Mouse (Mus musculus): ENCODE results near the gene Dact3. TPM values are rescaled to one million over a fixed set of nuclear protein-coding genes. Genes with fewer than 3 reads are reported as not detected.
A peak's percentile ranks its signal among the peaks of the same experiment; 100 is the strongest.

The Dact3 gene
- total RNA-seq, 1 experiment = 4.5 TPM

GRCm38 (mm10) chr7:16932704-16933577 lies 57.8 kb downstream of the Dact3 start:
- Histone ChIP-seq H3K9me3 (ENCODE audit: control insufficient read depth, insufficient read depth, low read depth, low read length) (no peaks in the 10 kb centered on the region), H3K9ac (ENCODE audit: insufficient read depth, low read depth, low read length, poor library complexity, severe bottlenecking) (no peak overlapping the region), H3K36me3 (ENCODE audit: control insufficient read depth, insufficient read depth, low read length, poor library complexity, severe bottlenecking) (no peaks in the 10 kb centered on the region), H3K27ac (ENCODE audit: insufficient read depth, low read depth, low read length, poor library complexity, severe bottlenecking) (no peak overlapping the region), H3K4me1 (ENCODE audit: control insufficient read depth in 2 of 2, insufficient read depth in 2 of 2, low read length in 2 of 2, poor library complexity in 1 of 2) (peaks cover 0 to 6% of the 10 kb centered on the region in 2 experiments; a peak in 2 of 4 replicates), H3K4me3 (ENCODE audit: insufficient read depth in 1 of 2, low read depth in 1 of 2, low read length in 2 of 2, poor library complexity in 1 of 2, severe bottlenecking in 1 of 2) (no peak overlapping the region)
- TF ChIP-seq ZNF384 (IDR thresholded peaks at IDR 0.05; ENCODE audit: low read depth, low read length) (no peak), MAFK (IDR thresholded peaks at IDR 0.05; ENCODE audit: insufficient read depth, low read depth, low read length) (no peak), ZC3H11A (IDR thresholded peaks at IDR 0.05; ENCODE audit: borderline replicate concordance, low read depth, low read length) (no peak), CHD2 (IDR thresholded peaks at IDR 0.05; ENCODE audit: low read depth, low read length) (no peak), HCFC1 (IDR thresholded peaks at IDR 0.05; ENCODE audit: borderline replicate concordance, insufficient read depth, low read length) (no peak)
- in situ Hi-C loops (cut with MboI; ENCODE audit: low sequenced_read_pairs in 2 of 2, unreplicated experiment in 2 of 2) = loop anchor here in 1 of 2 experiments (5.0 kb wide), 2 partner anchors 64 to 134 kb away; no protein-coding TSS in a partner anchor
- peak; percentile 74 for DNase-seq (ENCODE audit: low read depth, low spot score)

Other genes starting within 250 kb of the Dact3 start
- gene Ceacam15, start 199.6 kb upstream of the Dact3 start, total RNA-seq (2012; rRNA removed) = not detected in 2 replicates
- 0.22 TPM in 1 of 2 replicates, not detected in the other for gene Ceacam9, start 153.4 kb upstream of the Dact3 start, total RNA-seq (2012; rRNA removed)
- gene Ap2s1, start 136.9 kb upstream of the Dact3 start, total RNA-seq (2012; rRNA removed) = 188 and 227 TPM in 2 replicates
- gene Slc1a5, start 94.0 kb upstream of the Dact3 start, total RNA-seq (2012; rRNA removed) = 72.0 and 156 TPM in 2 replicates
- 76.0 and 105 TPM in 2 replicates for gene Strn4, start 59.4 kb upstream of the Dact3 start, total RNA-seq (2012; rRNA removed)
- gene Fkrp, start 58.6 kb upstream of the Dact3 start, total RNA-seq (2012; rRNA removed) = 12.8 and 18.5 TPM in 2 replicates
- gene Prkd2, start 32.4 kb upstream of the Dact3 start, total RNA-seq (2012; rRNA removed) = 5.7 and 6.9 TPM in 2 replicates
- 0.79 and 1.0 TPM in 2 replicates for gene Gng8, start 16.5 kb downstream of the Dact3 start, total RNA-seq (2012; rRNA removed)
- 0.09 and 0.26 TPM in 2 replicates for gene Ptgir, start 31.2 kb downstream of the Dact3 start, total RNA-seq (2012; rRNA removed)
- 163 and 198 TPM in 2 replicates for gene Calm3, start 48.8 kb downstream of the Dact3 start, total RNA-seq (2012; rRNA removed)
- gene Pnmal2, start 69.4 kb downstream of the Dact3 start, total RNA-seq (2012; rRNA removed) = 0.71 and 0.85 TPM in 2 replicates
- 0.26 and 0.45 TPM in 2 replicates for gene Pnmal1, start 84.4 kb downstream of the Dact3 start, total RNA-seq (2012; rRNA removed)
- 0.13 and 0.21 TPM in 2 replicates for gene Gm42372, start 107.8 kb downstream of the Dact3 start, total RNA-seq (2012; rRNA removed)
- gene Ccdc8, start 117.4 kb downstream of the Dact3 start, total RNA-seq (2012; rRNA removed) = 2.8 and 4.1 TPM in 2 replicates
- 112 and 127 TPM in 2 replicates for gene Ppp5c, start 152.6 kb downstream of the Dact3 start, total RNA-seq (2012; rRNA removed)
- 2.3 and 4.9 TPM in 2 replicates for gene Hif3a, start 187.1 kb downstream of the Dact3 start, total RNA-seq (2012; rRNA removed)
- gene Psg16, start 198.7 kb downstream of the Dact3 start, total RNA-seq (2012; rRNA removed) = 0.26 and 0.31 TPM in 2 replicates